Mouse (Mus musculus) ES-Bruce4 (cell line): ENCODE data around the gene Preb.

Source experiments
- CTCF ChIP-seq: IDR thresholded peaks from one replicate; pipeline ENCODE4 v1.8.1; 2011; ENCODE audit warnings: low read depth, low read length
- POLR2A ChIP-seq: IDR thresholded peaks from one replicate; pipeline ENCODE4 v1.8.1; 2011; ENCODE audit warnings: low read length; ENCODE audit not compliant: insufficient read depth

DNA sequence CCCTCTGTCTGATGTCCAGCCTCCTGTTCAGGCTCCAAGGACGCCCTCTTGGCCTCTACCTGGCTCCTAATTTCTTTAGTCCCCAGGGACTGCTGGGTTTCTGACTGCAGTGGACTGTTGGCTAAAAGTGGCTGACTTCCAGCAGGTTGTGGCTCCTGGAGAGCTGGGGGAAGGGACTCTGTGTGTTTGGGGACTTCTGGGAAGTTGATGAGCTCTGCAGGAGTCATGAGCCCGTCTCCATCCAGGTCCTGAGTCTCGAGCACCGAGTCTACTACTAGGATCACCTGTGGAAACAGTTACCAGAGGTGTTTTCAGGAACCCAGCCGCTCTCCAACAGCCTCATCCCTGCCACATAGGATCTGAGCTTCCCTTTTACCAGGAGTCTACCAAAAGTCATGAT is 26.5 kb downstream of the Preb start:
- TF ChIP-seq CTCF (no peak), POLR2A (no peak)
